Mouse (Mus musculus): ENCODE results near the gene Tiam1.

GRCm38 (mm10) chr16:90176472-90176871 lies 32.9 kb upstream of the Tiam1 start:
- TF ChIP-seq CTCF (IDR thresholded peaks at IDR 0.05; ENCODE audit: low read depth, low read length) (no peak), GATA1 (IDR thresholded peaks at IDR 0.05; ENCODE audit: borderline replicate concordance, low read length) (no peak), TAL1 (conservative IDR thresholded peaks at IDR 0.05; ENCODE audit: low read depth, low read length) (no peak), POLR2AphosphoS5 (IDR thresholded peaks at IDR 0.05; ENCODE audit: insufficient replicate concordance, low read depth, low read length) (no peak), GATA2 (IDR thresholded peaks at IDR 0.05; ENCODE audit: borderline replicate concordance, low read depth, low read length) (no peak)
